Mouse (Mus musculus): Measurements from ENCODE around the gene Slc13a4. TPM values are rescaled to one million over a fixed set of nuclear protein-coding genes. Genes with fewer than 3 reads are reported as not detected.

Slc13a4 gene
- not detected in 2 replicates for polyA plus RNA-seq (2012; ENCODE audit: insufficient read depth, insufficient read length, missing spikeins)

DNA sequence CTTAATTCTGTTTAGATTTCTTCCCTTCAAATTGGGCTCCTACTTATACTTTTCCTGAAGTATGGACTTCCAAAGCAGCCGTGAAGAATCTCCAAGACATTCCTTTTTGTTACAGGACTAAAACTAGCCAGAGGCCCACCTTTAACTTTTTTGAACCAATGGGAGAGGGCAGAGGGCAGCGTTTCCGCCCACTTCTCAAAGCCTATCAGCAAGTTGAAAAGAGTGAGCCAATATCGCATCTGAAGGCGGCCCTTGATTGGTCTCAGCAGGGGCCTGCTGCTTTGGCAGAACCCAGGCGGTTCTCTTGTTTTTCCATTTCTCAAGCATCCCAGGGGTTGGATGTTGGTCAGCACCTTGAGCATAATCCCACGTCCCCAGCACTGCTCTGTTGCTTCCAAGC is at the start of gene Slc13a4:
Gene Slc13a4 (minus strand): TSS at position 95 of the 400 bp plus-strand sequence.
- Histone ChIP-seq H3K27ac (ENCODE audit: insufficient read depth, low read depth, low read length) (no peak within 1 kb of the TSS), H3K4me1 (ENCODE audit: control insufficient read depth, insufficient read depth, low read length) (no peaks in the 10 kb centered on the region), H3K4me3 (ENCODE audit: insufficient read depth, low read length) (no peak within 1 kb of the TSS)
- TF ChIP-seq CTCF (IDR thresholded peaks at IDR 0.05; ENCODE audit: low read depth, low read length) = no peak
- TF ChIP-seq POLR2A (IDR thresholded peaks at IDR 0.05; ENCODE audit: borderline replicate concordance, low read depth, low read length) = no peak

DNA sequence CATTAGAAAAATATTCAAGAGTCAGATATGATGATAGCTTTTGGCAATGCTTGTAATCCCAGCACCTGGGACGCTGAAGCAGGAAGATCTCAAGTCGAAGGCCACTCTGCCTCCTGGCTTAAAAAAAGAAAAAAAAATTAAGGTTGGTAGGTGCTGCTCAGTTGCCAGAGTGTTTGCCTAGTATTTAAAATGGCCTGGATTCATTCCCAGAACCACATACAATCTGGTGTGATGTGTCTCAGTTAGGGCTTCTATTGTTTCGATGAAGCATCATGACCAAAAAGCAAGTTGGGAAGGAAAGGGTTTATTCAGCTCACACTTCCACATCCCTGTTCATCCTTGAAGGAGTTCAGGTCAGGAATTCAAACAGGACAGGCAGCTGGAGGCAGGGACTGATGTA is 47.4 kb upstream of the Slc13a4 start:
- H3K27ac ChIP-seq (ENCODE audit: insufficient read depth, low read depth, low read length) = no peak overlapping the region
- no peaks in the 10 kb centered on the region for H3K4me1 ChIP-seq (ENCODE audit: control insufficient read depth, insufficient read depth, low read length)
- no peak for TF ChIP-seq CTCF (IDR thresholded peaks at IDR 0.05; ENCODE audit: low read depth, low read length)
- H3K4me3 ChIP-seq (ENCODE audit: insufficient read depth, low read length) = no peak overlapping the region

DNA sequence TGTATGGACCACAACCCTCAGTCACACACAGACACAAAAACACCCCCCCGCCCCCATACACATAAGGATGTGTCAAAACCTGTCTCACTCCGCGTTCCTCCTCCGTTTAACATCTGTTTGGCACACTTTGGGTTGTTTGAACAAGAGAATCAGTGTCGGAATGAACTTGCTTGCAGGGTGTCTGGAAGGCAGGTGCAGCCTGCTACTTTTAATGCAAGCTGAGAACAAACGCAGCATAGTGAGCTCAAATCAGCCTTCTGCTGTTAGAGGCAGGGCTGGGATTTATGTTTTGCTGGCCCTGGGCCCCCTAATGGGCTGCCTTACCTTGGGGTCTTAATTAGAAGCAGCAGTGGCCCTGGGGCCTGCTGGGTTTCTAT is 46.7 kb upstream of the Slc13a4 start:
- no peak for TF ChIP-seq POLR2A (IDR thresholded peaks at IDR 0.05; ENCODE audit: borderline replicate concordance, low read depth, low read length)
- TF ChIP-seq CTCF (IDR thresholded peaks at IDR 0.05; ENCODE audit: low read depth, low read length) = no peak
- H3K4me1 ChIP-seq (ENCODE audit: control insufficient read depth, insufficient read depth, low read length) = no peaks in the 10 kb centered on the region
- H3K27ac ChIP-seq (ENCODE audit: insufficient read depth, low read depth, low read length) = no peak overlapping the region
- no peak overlapping the region for H3K4me3 ChIP-seq (ENCODE audit: insufficient read depth, low read length)

DNA sequence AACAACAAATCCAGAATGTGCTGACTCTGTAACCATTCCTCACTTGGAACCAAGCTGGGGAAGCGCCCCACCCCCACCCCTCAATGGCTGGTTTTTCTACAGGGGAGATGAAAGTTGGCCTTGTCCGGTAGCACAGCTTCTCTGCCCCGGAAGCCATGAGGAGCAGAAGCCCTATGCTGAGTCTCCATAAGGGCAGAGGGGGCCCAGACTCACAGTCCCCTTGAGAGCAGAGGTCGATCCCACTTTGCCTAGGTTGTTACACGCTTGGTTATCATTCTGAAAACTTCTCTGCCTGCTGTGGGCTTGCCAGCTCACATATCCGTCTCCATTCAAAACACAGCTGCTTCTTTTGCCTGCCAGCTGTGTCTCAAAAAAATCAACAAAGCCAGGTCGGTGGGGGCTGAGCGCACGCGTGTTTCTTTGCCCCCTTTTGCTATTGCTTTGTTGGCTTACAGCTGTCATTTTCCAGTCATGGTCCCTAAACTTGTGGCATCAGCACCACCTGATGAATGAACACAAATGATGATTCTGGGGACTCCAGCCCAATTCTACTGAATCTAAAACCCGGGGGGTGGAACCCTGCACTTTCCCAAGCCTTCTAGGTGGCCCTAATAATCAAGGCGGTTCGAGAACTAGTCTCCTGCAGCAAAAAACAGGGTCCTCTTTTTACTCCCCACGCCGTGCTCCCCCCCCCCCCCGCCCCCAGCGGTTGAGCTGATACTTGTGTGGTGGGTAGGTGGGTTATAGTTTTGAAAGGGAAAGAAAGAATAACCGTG is 46.1 kb upstream of the Slc13a4 start:
- Histone ChIP-seq H3K4me3 (ENCODE audit: insufficient read depth, low read length) (no peak overlapping the region), H3K4me1 (ENCODE audit: control insufficient read depth, insufficient read depth, low read length) (no peaks in the 10 kb centered on the region), H3K27ac (ENCODE audit: insufficient read depth, low read depth, low read length) (no peak overlapping the region)
- TF ChIP-seq CTCF (IDR thresholded peaks at IDR 0.05; ENCODE audit: low read depth, low read length) (no peak), POLR2A (IDR thresholded peaks at IDR 0.05; ENCODE audit: borderline replicate concordance, low read depth, low read length) (no peak)

DNA sequence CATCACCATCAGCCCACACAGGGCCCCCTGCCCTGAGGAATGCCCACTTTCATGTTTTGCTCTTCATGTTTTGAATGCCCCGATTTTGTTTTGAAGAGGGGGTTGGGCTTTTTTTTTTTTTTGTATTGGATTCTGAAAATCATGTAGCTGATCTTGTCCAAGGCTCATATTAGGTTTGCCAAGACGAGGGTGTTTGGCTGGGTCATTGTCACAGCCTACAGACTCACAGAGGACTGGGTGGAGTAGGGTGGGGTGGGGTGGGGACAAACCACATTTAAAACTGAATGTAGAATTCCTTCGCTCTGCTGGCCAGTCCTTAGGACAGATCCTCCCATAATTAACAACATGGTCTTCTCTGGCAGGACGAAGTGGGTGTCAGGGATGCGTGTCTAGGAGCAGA is 45.5 kb upstream of the Slc13a4 start:
- no peak for TF ChIP-seq CTCF (IDR thresholded peaks at IDR 0.05; ENCODE audit: low read depth, low read length)
- TF ChIP-seq POLR2A (IDR thresholded peaks at IDR 0.05; ENCODE audit: borderline replicate concordance, low read depth, low read length) = no peak
- Histone ChIP-seq H3K4me3 (ENCODE audit: insufficient read depth, low read length) (no peak overlapping the region), H3K4me1 (ENCODE audit: control insufficient read depth, insufficient read depth, low read length) (no peaks in the 10 kb centered on the region), H3K27ac (ENCODE audit: insufficient read depth, low read depth, low read length) (no peak overlapping the region)

DNA sequence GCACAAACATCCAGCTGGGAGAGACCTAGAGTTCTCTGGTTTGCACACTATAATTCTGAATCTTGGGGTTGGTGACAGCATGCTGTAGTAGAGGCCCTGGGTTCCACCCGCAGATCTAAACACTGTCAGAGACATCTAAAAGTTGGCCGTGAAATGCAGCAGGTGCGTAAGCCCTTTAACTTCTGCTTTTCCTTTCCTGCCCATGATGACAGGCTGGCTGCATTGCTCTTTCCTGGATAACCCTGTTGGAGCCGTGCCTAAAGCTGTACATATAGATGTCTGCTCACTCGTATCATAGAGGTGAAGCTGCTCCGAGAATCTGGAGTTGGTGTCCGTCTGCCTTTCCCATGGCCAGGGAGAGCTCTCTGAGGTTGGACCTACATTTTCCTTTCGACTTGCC is 44.9 kb upstream of the Slc13a4 start:
- TF ChIP-seq POLR2A (IDR thresholded peaks at IDR 0.05; ENCODE audit: borderline replicate concordance, low read depth, low read length) (no peak), CTCF (IDR thresholded peaks at IDR 0.05; ENCODE audit: low read depth, low read length) (no peak)
- Histone ChIP-seq H3K4me3 (ENCODE audit: insufficient read depth, low read length) (no peak overlapping the region), H3K27ac (ENCODE audit: insufficient read depth, low read depth, low read length) (no peak overlapping the region), H3K4me1 (ENCODE audit: control insufficient read depth, insufficient read depth, low read length) (no peaks in the 10 kb centered on the region)

DNA sequence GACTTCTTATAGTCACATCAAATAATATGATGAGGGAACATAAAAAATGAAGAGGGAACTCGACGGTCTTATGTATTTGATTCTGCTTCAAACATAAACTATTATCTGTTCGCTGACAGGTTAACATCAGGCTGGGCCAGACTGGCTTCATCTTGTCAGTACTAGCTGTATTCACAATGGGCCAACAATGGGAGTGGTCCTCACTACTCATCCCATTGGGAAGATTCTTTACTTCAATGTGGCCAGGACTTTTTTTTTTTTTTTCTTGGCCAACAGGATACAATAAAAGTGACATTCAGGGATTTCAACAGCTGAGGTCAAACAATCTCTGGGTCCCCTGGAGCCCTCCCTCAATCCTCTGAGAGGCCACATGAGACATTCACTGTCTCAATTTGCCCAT is 43.9 kb upstream of the Slc13a4 start:
- Histone ChIP-seq H3K4me3 (ENCODE audit: insufficient read depth, low read length) (no peak overlapping the region), H3K4me1 (ENCODE audit: control insufficient read depth, insufficient read depth, low read length) (no peaks in the 10 kb centered on the region), H3K27ac (ENCODE audit: insufficient read depth, low read depth, low read length) (no peak overlapping the region)
- no peak for TF ChIP-seq CTCF (IDR thresholded peaks at IDR 0.05; ENCODE audit: low read depth, low read length)
- no peak for TF ChIP-seq POLR2A (IDR thresholded peaks at IDR 0.05; ENCODE audit: borderline replicate concordance, low read depth, low read length)

DNA sequence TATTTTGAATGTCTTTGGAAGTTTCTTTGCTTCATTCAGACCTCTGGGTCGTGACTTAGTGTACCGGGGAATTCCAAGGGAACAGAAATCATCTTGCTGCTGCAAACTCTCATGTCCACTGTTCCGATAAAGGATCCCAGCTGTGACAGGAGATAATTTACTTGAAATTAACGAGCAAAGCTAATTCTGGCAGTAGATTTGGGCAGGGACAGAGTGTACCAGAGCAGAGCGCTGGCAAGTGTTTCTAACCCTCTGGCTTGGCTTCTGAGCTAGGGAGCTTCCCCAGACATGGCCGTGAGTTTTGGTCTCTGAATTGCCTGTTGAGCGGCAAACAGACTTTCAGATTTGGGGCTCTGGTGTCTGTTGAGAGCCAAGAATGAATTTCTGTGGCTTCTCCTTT is 41.9 kb upstream of the Slc13a4 start:
- H3K27ac ChIP-seq (ENCODE audit: insufficient read depth, low read depth, low read length) = no peak overlapping the region
- H3K4me3 ChIP-seq (ENCODE audit: insufficient read depth, low read length) = no peak overlapping the region
- no peak for TF ChIP-seq POLR2A (IDR thresholded peaks at IDR 0.05; ENCODE audit: borderline replicate concordance, low read depth, low read length)
- TF ChIP-seq CTCF (IDR thresholded peaks at IDR 0.05; ENCODE audit: low read depth, low read length) = no peak
- no peaks in the 10 kb centered on the region for H3K4me1 ChIP-seq (ENCODE audit: control insufficient read depth, insufficient read depth, low read length)

DNA sequence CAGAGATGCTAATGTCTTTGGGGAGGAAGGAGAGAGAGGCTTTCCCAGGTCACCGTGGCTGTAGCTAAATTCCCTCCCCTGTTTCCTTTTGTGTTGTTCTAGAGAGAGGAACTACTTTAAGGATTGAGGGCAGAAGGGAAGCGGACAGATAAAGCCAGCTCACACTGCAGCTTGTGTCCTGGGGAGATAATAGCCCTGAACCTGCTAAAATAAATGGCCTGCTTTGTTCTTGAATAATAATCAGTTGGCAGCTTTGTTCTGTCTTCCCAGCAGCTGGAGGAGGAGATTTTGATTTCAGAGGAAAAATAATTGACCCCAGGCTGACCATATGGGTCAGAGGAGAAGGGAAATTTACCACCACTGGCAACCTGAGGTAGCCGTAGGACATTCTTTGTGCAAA is 30.7 kb upstream of the Slc13a4 start:
- Histone ChIP-seq H3K27ac (ENCODE audit: insufficient read depth, low read depth, low read length) (no peak overlapping the region), H3K4me3 (ENCODE audit: insufficient read depth, low read length) (no peak overlapping the region), H3K4me1 (ENCODE audit: control insufficient read depth, insufficient read depth, low read length) (no peaks in the 10 kb centered on the region)
- no peak for TF ChIP-seq CTCF (IDR thresholded peaks at IDR 0.05; ENCODE audit: low read depth, low read length)
- TF ChIP-seq POLR2A (IDR thresholded peaks at IDR 0.05; ENCODE audit: borderline replicate concordance, low read depth, low read length) = no peak

DNA sequence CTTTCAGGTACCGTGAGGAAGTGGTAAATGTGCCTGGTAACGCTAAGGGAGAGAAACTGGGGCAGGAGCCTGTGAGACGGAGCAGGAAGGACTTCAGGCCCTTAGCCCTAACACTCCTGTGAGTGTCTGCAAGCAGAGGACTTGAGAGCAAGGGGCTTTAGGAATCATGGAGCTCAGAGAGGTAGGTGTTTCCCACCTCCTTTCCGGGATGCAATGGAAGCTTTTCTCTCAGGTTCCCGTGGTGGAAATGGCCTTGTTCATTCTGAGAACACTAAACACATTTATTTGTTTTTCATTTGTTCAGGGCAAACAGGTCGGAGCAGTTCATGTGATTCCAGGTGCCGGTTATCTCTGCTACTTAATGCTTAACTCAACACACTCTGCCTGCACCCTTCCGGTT is 29.9 kb upstream of the Slc13a4 start:
- no peaks in the 10 kb centered on the region for H3K4me1 ChIP-seq (ENCODE audit: control insufficient read depth, insufficient read depth, low read length)
- H3K27ac ChIP-seq (ENCODE audit: insufficient read depth, low read depth, low read length) = no peak overlapping the region
- TF ChIP-seq POLR2A (IDR thresholded peaks at IDR 0.05; ENCODE audit: borderline replicate concordance, low read depth, low read length) (no peak), CTCF (IDR thresholded peaks at IDR 0.05; ENCODE audit: low read depth, low read length) (no peak)
- no peak overlapping the region for H3K4me3 ChIP-seq (ENCODE audit: insufficient read depth, low read length)
